Mouse (Mus musculus) small intestine, adult 10 weeks (tissue): ENCODE data around the gene Olfr654. TPM values are rescaled to one million over a fixed set of nuclear protein-coding genes. Genes with fewer than 3 reads are reported as not detected.

Source experiments
- polyA plus RNA-seq: library from polyadenylated mRNA; stranded (reverse); fragments of 350-450 nt; fragmentation: Illumina TruSeq; extraction: RNeasy Lipid Tissue Mini Kit (QIAGEN cat#74804); gene quantifications from one replicate; pipeline ENCODE4 v1.2.3, GENCODE M21; 2014; ENCODE audit warnings: low replicate concordance

Olfr654 gene
- polyA plus RNA-seq, result not detected

GRCm38 (mm10) chr7:104586725-104587124, at the start of gene Olfr654:
Olfr654 (plus strand) TSS chr7:104587025.

GRCm38 (mm10) chr7:104549833-104550232, 37.0 kb upstream of the Olfr654 start, which contains the start of gene Olfr651:
Olfr651 (plus strand) TSS chr7:104550133.

GRCm38 (mm10) chr7:104560601-104561000, 26.2 kb upstream of the Olfr654 start, which contains the start of gene Olfr652:
Olfr652 (plus strand) TSS chr7:104560901.

GRCm38 (mm10) chr7:104577014-104577413, 9.8 kb upstream of the Olfr654 start, which contains the start of gene Olfr653:
Olfr653 (plus strand) TSS chr7:104577314.

GRCm38 (mm10) chr7:104601679-104602078, 14.9 kb downstream of the Olfr654 start, which contains the start of gene Olfr655:
Olfr655 (minus strand) TSS chr7:104601779.

GRCm38 (mm10) chr7:104613655-104614054, 26.8 kb downstream of the Olfr654 start, which contains the start of gene Olfr656:
Olfr656 (plus strand) TSS chr7:104613955.

GRCm38 (mm10) chr7:104624494-104624893, 37.7 kb downstream of the Olfr654 start, which contains the start of gene Olfr657:
Olfr657 (plus strand) TSS chr7:104624794.

Other genes starting within 250 kb of the Olfr654 start
- gene Trim12c, start 233.7 kb upstream of the Olfr654 start, polyA plus RNA-seq, result 86.4 TPM
- 1.3 TPM for gene Trim30b, start 217.1 kb upstream of the Olfr654 start, polyA plus RNA-seq
- 1.4 TPM for gene Trim30c, start 186.2 kb upstream of the Olfr654 start, polyA plus RNA-seq
- gene Trim30a, start 121.8 kb upstream of the Olfr654 start, polyA plus RNA-seq, result 56.4 TPM
- gene Trim30d, start 79.2 kb upstream of the Olfr654 start, polyA plus RNA-seq, result 390 TPM
- not detected for gene Olfr651, start 36.9 kb upstream of the Olfr654 start, polyA plus RNA-seq
- gene Olfr652, start 26.1 kb upstream of the Olfr654 start, polyA plus RNA-seq, result not detected
- not detected for gene Olfr653, start 9.7 kb upstream of the Olfr654 start, polyA plus RNA-seq
- gene Olfr655, start 14.8 kb downstream of the Olfr654 start, polyA plus RNA-seq, result not detected
- gene Olfr656, start 26.9 kb downstream of the Olfr654 start, polyA plus RNA-seq, result not detected
- not detected for gene Olfr657, start 37.8 kb downstream of the Olfr654 start, polyA plus RNA-seq
- 0.15 TPM for gene Olfr658, start 60.3 kb downstream of the Olfr654 start, polyA plus RNA-seq
- gene Olfr659, start 79.7 kb downstream of the Olfr654 start, polyA plus RNA-seq, result not detected
- gene Olfr661, start 99.5 kb downstream of the Olfr654 start, polyA plus RNA-seq, result not detected
- not detected for gene Usp17le, start 190.4 kb downstream of the Olfr654 start, polyA plus RNA-seq